Mouse (Mus musculus) heart, adult 18-20 months (tissue): Measurements from ENCODE around the gene Mtap. TPM values are rescaled to one million over a fixed set of nuclear protein-coding genes. Genes with fewer than 3 reads are reported as not detected.

Source experiments
- DNase-seq, 2 experiments: peaks; one replicate each; pipeline ENCODE4 v3.0.0; 2021 to 2022; ENCODE audit warnings: mixed read lengths in 1 of 2
- total RNA-seq, 2 experiments: library from RNA; stranded (reverse); gene quantifications; 2 replicates each; pipeline ENCODE4 v1.2.3; 2021

Mtap gene
- total RNA-seq, 2 experiments from 2014 or later: 19.9 to 21.4 TPM

GRCm38 (mm10) chr4:89212178-89212577, 75.3 kb downstream of the Mtap start:
- DNase-seq: no peak

Other genes starting within 250 kb of the Mtap start
- under 1 TPM; 0.30 to 0.59 TPM for gene Cdkn2a, start 157.5 kb downstream of the Mtap start, total RNA-seq
- 1 to 10 TPM in 1 of 2 experiments, under 1 TPM in 1; 0.82 to 1.5 TPM for gene Cdkn2b, start 173.9 kb downstream of the Mtap start, total RNA-seq